Mouse (Mus musculus) NIH3T3 (cell line): ENCODE measurements at regions not wholly inside any gene's neighbourhood (a gene's known extent, or its start where the extent isn't known, plus 50 kb on each side); places are given as distances from the start of the nearest gene placed in this dataset.
A peak's percentile ranks its signal among the peaks of the same experiment; 100 is the strongest.
"Not testable (repeated sequence)": the region's sequence is repeated elsewhere in the genome, so short reads cannot be mapped to it uniquely, and the experiment has no call there.

Experiments used
- DNase-seq: peaks from one replicate; pipeline ENCODE4 v3.0.0-alpha.2; 2012; ENCODE audit warnings: low read depth

DNA sequence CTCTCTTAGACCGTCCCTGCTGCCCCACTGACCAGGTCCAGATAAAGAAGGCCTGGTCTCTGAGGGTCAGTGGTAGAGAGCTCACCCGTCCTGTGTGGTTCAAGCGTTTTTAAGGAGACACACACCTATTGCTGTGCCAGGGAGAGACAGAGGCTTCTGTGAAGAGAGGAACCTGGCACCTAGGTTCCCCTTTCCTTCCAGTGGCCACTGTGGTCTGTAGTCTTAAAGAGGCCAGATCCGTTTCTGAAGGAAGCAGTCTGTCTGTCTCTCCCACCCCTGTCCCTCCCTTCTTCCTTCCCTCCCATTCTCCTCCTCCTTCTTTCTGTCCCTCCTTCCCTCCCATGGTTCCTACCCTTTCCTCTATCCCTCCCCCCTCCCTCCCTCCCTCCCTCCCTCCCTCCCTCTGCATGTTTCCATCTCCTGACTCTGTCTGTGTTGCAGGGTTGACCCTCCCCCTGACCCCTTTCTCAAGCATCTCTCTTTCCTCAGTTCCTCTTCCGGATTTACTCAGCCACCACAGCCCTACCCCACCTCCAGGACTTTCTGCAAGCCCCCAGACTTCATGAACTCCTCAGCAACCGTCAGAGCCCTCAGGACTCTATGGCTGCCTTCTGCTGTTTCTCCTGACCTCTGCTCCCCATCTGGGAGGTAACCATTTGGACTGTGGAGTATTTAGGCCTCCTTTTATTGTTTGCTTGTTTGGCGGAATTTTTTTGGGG, 100.1 kb upstream of the Ubl3 start:
- no peak for DNase-seq

DNA sequence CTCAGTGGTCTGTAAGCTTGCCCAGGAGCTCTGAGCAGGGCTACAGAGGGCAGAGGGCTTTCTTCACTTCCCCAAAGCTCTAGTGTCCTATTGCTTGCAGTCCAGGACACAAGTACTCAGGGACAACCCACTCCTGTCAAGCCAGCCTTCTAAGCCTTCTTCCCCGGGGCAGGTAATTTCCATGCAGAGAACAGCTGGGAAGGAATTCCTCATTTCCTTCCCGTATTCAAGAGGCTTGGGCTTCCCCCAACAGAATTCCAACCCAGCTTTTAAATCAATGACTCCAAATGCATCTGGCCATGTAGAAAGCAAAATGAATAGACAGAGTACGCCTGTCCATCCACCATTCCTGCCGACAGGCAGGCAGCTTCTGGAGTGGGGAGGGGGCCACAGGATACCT, 99.1 kb upstream of the Ubl3 start:
- DNase-seq = no peak

DNA sequence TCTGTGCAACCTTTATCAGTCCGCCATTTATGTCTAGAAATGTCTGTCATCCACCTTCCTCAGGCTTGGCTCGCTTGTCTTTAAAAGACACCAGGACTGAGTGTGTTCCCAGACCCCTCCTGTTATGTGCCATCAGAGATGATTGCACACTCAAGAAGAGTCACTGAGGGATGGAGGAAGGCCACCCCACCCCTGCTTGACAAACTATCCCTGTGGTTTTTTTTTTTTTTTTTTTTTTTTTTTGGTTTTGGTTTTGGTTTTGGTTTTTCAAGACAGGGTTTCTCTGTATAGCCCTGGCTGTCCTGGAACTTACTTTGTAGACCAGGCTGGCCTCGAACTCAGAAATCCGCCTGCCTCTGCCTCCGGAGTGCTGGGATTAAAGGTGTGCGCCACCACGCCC, 97.0 kb upstream of the Ubl3 start:
- DNase-seq = not testable (repeated sequence)

DNA sequence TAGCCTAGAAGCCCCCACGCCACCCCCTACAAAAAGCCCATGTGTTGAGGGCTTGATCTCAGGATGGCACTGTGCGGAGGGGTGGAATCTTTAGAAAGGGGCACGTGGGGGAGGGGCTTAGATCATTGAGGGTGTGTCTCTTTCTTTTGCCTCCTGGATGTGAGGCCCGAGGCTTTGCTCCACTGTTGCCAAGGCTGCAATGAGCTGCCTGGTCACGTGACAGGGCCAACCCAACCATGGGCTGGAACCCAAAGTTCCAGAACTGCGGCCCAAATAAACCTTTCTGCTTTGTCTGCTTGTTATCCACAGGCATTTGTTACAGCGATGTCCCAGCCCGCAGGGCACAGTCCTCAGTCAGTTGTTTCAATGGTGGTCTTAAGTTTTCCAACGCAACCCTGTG, 96.5 kb upstream of the Ubl3 start:
- DNase-seq = no peak

DNA sequence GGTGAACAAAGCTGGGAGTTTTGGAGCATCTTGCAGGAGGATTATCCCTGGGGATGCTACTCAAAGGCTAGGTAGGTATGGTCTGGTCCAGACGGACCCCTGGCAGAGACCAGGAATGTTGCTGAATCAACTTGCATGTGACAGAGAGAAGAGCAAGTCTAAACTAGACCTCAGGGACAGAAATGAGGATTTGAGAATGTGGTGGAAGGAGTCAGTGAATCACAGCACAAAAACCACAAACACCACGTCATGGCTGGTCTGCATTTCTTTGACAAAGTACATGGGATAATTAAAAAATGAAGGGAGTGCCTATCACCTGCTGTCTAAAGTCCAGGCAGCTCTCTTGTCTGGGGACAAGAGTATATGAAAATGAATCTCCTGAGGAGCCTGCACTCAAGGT, 95.1 kb upstream of the Ubl3 start:
- no peak for DNase-seq

DNA sequence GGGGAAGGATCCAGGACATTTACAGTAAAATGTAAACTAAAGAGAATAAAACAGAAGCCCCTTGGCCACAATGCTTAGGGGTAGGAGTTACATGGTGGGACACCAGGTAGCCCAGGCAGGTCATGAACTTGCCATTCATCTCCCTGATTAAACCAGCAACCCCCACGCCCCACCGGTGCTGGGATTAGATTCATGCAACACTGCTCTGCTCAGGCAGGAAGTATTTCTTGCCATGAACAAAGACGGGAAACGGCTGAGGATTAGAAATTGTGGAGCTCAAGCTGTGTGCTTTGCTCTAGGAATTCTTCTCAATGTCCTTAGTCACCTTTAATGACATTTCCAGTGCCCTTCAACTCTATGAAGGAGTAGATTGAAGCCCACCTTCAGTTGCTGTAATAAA, 93.2 kb upstream of the Ubl3 start:
- no peak for DNase-seq

DNA sequence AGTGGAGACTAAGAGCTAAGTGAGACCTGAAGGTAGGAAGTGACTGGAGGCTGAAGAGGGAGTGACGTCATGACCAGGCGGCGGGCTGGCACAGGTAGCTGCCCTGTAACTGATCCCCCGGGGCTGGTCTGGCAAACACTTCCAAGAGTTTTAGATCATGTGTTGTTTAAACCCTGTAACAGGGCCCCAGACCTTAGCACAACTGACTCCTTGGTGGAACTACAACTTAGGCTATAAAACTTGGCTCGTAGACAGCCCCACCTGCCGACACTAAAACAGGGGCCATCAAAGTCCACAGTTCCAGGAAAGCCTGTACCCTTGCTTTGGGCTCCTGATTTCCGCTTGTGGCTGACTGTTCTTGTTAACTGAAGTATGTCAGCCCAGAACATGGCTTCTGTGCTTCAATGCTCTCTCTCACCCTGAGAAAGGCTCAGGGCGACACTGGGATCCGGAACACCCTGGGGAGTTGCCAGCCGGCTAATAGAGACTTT, 92.6 kb upstream of the Ubl3 start:
- DNase-seq = no peak

GRCm38 (mm10) chr5:148644345-148644744, 91.8 kb upstream of the Ubl3 start:
- DNase-seq = no peak

DNA sequence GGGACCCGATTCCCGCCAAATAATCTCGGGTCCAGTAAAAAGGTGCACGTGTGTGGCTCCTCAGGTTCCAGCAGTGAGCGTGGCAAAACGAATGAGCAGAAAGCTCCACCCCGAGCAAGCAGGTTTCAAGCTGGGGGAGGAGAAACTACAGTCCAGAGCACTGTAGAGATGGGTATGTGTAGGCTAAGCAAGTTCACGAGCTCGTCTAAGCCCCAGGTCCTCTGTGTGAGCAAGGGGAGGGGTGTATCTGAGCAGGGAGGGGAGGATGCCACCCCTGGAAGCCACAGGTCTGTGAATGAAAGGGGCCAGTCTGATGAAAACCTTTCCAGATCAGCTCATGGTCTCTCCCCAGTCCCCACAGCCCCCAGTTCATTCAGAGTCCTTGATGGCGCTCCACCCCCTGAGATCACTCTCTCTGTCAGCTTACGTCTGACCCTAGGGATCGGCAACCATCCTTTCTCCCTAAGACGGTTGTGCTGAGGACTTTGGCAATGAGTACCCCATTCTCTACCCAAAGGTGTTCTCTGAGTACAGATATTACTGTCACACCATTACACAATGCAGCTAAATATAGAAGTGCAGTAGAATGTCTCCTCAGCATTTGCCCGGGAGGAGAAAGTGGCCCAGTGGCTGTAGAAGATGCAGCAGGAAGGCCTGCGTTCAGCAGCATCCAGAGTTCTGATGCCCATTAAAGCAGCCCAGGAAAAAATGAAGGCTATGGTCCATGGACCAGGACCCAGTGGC, 89.2 kb upstream of the Ubl3 start:
- no peak for DNase-seq

GRCm38 (mm10) chr5:148640523-148640922, 87.9 kb upstream of the Ubl3 start:
- DNase-seq = no peak

- DNase-seq = no peak
These were observed 82.3 kb upstream of the Ubl3 start for GRCm38 (mm10) chr5:148634919-148635356.

GRCm38 (mm10) chr5:148633999-148634398, 81.4 kb upstream of the Ubl3 start:
- peak; percentile 73 for DNase-seq

DNA sequence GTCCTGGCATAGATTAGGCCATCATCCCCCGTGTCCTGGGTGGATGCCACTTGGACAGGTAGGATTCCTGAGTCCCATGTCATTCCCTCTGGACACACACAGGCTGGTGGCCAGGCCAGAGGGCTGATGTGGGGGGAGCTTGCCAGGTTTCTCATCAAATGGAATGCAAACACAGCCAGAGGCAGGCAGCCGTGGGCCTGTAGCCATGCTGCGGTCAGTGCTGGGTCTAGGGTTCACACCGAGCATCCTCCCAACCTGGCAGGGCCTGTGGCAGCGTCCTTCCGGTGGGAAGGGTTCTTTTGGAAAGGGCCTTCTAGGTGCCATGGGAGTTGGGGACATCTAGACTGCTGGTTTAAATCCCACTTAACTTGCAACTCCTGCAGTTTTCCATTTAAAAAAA, 80.7 kb upstream of the Ubl3 start:
- peak; percentile 55 for DNase-seq

GRCm38 (mm10) chr5:148632516-148633170, 80.1 kb upstream of the Ubl3 start:
- DNase-seq = peak; percentile 30

- peak; percentile 53 for DNase-seq
These were observed 79.0 kb upstream of the Ubl3 start for GRCm38 (mm10) chr5:148631566-148631965.

DNA sequence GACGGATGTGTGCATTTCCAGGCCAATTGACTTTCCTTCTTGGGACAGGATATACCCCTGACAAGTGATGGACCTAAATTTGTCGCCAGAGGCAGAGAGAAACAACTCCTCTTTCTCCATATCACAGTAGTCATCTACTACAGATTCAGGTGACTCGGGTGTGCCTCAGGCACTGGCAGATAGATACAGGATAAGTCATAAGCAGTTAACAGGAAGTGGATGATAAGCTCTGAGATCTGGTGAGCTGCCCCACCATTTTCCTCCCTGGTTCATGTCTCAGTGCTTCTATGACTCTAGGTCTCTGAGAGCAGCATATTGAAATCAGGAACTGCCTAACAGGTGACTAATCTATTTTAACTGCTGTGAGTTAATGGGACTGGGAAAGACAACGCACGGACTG, 73.4 kb upstream of the Ubl3 start:
- no peak for DNase-seq

DNA sequence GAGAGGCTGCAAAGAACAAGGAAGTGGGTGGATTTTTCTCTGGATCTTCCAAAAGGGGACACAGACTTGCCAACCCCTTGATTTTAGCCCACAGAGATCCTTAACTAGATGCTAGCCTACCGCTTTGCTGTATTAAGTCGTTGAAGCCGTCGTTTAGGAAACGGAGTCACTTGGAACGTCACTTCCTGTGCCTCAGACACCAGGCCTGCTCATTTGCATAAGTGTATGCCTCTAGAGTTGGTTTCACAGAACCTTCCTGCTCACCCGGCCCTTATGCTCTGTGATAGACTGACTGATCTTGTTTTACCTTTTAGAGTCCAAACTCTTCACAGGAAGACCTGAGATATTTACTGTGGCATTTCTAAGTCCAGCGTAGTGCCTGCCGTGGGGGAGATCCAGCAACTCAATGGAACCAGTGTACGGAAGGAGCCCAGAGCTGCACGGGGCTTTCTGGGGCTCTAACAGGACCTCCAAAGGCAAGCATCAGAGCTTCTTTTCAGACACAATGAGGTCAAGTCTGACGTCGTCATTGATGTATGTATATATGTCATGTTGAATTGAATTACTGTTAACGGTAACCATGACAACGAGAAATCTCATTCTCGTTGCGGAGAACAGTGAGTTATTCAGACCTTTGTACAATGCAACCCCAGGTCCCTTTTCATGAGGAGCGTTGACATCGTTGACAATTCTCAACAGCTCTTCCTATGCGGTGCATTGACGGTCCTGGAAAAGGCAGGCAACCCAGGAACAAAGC, 72.2 kb upstream of the Ubl3 start:
- no peak for DNase-seq

GRCm38 (mm10) chr5:148620895-148621786, 68.6 kb upstream of the Ubl3 start:
- DNase-seq = no peak

GRCm38 (mm10) chr5:148619917-148620316, 67.3 kb upstream of the Ubl3 start:
- no peak for DNase-seq

- DNase-seq = no peak
These were observed 63.8 kb upstream of the Ubl3 start for GRCm38 (mm10) chr5:148616426-148616825.

DNA sequence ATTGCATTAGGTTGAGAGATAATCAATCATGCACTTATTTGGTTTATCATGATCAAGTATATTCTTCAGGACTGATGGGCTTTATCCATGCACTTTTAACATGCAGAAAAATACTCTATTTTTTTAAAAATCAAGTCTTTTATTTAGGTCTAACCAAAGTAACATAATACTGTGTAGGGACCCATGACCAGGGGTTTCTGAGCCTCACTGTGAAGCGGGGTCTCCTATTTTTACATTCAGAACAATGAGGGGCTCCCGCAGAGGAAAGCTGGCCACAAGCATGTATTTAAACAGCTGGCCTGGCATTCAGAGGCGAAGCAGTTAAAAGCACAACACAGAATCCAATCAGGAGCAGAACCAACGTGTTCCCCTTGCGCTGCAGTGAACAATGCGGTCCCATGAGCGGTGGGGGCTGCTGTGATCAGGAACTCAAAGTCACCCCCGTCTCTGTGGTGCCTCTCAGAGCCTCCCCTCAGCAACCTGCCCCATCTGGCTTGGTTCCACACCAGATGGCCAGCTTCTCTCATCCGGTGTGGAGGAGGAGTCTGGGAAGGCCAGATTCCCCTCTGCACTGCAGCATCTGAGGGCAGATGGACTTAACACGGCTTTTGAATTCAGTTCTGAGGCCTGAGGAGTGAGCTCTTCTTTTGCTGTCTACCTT, 63.2 kb upstream of the Ubl3 start:
- DNase-seq = no peak
